ENCODE assay signal across 19 mouse cellular contexts in genomic region chr11:75311751-75312150, GRCm38 (mm10).
"Had no signal": no experiment of that assay in that cellular context is flagged by ENCODE, and none has a peak within 500 bp of the region (broad histone marks: within the 10 kb centered on the region; RNA-seq: fewer than 3 reads in every experiment).

No protein-coding gene starts in this region.

- H3K27ac ChIP-seq: lung, embryonic 15.5 days; midbrain, embryonic 10.5 days; midbrain, embryonic 12.5 days; neural tube, embryonic 13.5 days; neural tube, embryonic 15.5 days had no signal

- H3K4me3 ChIP-seq: lung, embryonic 15.5 days; midbrain, embryonic 10.5 days; midbrain, embryonic 12.5 days; myocyte; neural tube, embryonic 13.5 days; neural tube, embryonic 15.5 days had no signal

- DNase-seq: liver, postnatal 0 days; lung, adult 2 months; lung, postnatal 14 days; lung, postnatal 36 days; midbrain, embryonic 14.5 days; retina, postnatal 1 day; right cerebral cortex, adult 18-20 months; right cerebral cortex, postnatal 25 days; right cerebral cortex, postnatal 4 days; spleen, adult 18-20 months; thymus, adult 18-20 months; thymus, postnatal 14 days; thymus, postnatal 36 days had no signal
